ENCODE assay signal across 22 mouse cellular contexts in the genomic region with DNA sequence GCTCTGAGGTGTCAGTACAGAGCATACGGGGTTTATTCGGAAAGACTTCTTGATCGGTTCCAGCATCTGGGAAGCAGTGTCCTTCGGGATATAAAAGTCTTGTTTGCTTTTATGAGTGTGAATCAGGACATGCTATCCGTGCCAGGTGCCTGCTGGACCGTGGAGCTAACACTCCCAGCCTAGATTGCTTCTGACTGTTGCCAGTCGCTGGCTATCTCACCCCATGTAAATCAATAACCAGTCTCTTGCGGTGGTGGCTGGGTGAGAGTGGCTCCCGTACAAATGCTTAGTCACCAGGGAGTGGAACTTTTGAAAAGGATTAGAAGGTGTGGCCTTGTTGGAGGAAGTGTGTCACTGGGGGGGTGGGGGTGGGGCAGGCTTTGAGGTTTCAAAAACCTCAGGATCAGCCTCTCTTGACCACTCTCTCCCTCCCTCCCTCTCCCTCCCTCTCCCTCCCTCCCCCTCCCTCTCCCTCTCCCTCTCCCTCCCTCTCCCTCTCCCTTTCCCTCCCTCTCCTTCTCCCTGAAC. TPM values are rescaled to one million over a fixed set of nuclear protein-coding genes. Genes with fewer than 3 reads are reported as not detected.
DNase-seq lines count a peak whose midpoint lies in the region; ATAC-seq and TF ChIP-seq lines count a peak whose summit lies in the region.
"Had no signal": no experiment of that assay in that cellular context is flagged by ENCODE, and none has a peak within 500 bp of the region (broad histone marks: within the 10 kb centered on the region; RNA-seq: fewer than 3 reads in every experiment).

No protein-coding gene starts in this region.

- no peak overlapping the region; the same call in 1 of the 2 replicates for H3K27ac ChIP-seq in kidney, postnatal 0 days
- no peak overlapping the region for H3K27ac ChIP-seq in stomach, embryonic 16.5 days (ENCODE audit: low read length)
- H3K27ac ChIP-seq: embryonic facial prominence, embryonic 13.5 days; heart, embryonic 15.5 days; hindbrain, embryonic 15.5 days; liver, embryonic 14.5 days had no signal

- no peaks in the 10 kb centered on the region for H3K27me3 ChIP-seq in Patski
- no peaks in the 10 kb centered on the region for H3K27me3 ChIP-seq in kidney, postnatal 0 days (ENCODE audit: insufficient read depth, low read length)
- no peaks in the 10 kb centered on the region for H3K27me3 ChIP-seq in stomach, embryonic 16.5 days (ENCODE audit: control insufficient read depth, insufficient read depth, low read length)
- H3K27me3 ChIP-seq: embryonic facial prominence, embryonic 13.5 days; heart, embryonic 15.5 days; hindbrain, embryonic 15.5 days had no signal

- H3K4me1 ChIP-seq in kidney, postnatal 0 days (replicated peaks; ENCODE audit: insufficient read depth, low read length): no peaks in the 10 kb centered on the region
- no peaks in the 10 kb centered on the region for H3K4me1 ChIP-seq in stomach, embryonic 16.5 days (ENCODE audit: control insufficient read depth, insufficient read depth, low read length)
- H3K4me1 ChIP-seq: embryonic facial prominence, embryonic 13.5 days; heart, embryonic 15.5 days; hindbrain, embryonic 15.5 days had no signal

- H3K4me3 ChIP-seq in kidney, postnatal 0 days (replicated peaks; ENCODE audit: low read depth, low read length): no peak overlapping the region
- H3K4me3 ChIP-seq in stomach, embryonic 16.5 days (replicated peaks; ENCODE audit: low read length): no peak overlapping the region
- H3K4me3 ChIP-seq: embryonic facial prominence, embryonic 13.5 days; heart, embryonic 15.5 days; hindbrain, embryonic 15.5 days had no signal

- ATAC-seq in Patski: peak; percentile 92
- peak; percentile 80; the same call in 1 of the 2 replicates for ATAC-seq in kidney, postnatal 0 days (replicated peaks; ENCODE audit: low FRiP score, low read depth)
- peak; percentile 66; the same call in 1 of the 2 replicates for ATAC-seq in stomach, embryonic 16.5 days (ENCODE audit: insufficient read depth, low FRiP score)
- ATAC-seq in megakaryocyte progenitor cell, adult 5-6 weeks (replicated peaks; ENCODE audit: poor library complexity): no peak
- ATAC-seq: CD4-positive, CD25-positive, alpha-beta regulatory T cell, adult 4 months; lung, postnatal 0 days; midbrain, embryonic 16.5 days had no signal

- DNase-seq in Patski (ENCODE audit: low read depth, low spot score): peak; percentile 96
- peak; percentile 84 for DNase-seq in kidney, adult 11 months
- DNase-seq in kidney, postnatal 0 days (ENCODE audit: low spot score): peak; percentile 43
- no peak for DNase-seq in thymus, postnatal 25 days
- DNase-seq in heart, postnatal 14 days: no peak
- DNase-seq: adrenal gland, postnatal 25 days; cerebellum, adult 18-20 months; gastrocnemius, postnatal 10 days; heart, adult 18-20 months; right cerebral cortex, adult 18-20 months had no signal

- 37% methylated on average over 9 of the region's 9 CpGs for WGBS in kidney, postnatal 0 days
- WGBS in stomach, embryonic 16.5 days: 65% methylated on average over 9 of the region's 9 CpGs

- CTCF ChIA-PET in Patski (lab: Charles Lee): interaction anchor here (1.3 to 1.8 kb wide), 3 partner anchors 13 to 31 kb away, joined by 3 to 5 read pairs (median 5); a partner anchor contains a TSS

- POLR2A ChIA-PET in Patski (lab: Charles Lee): interaction anchor here (0.5 to 1.0 kb wide), 2 partner anchors 24 to 120 kb away, joined by 3 to 6 read pairs; no protein-coding TSS in a partner anchor

- no peak overlapping the region for H3K4me2 ChIP-seq in kidney, postnatal 0 days (ENCODE audit: low read length)
- H3K4me2 ChIP-seq in stomach, embryonic 16.5 days (ENCODE audit: low read depth, low read length): no peak overlapping the region
- H3K4me2 ChIP-seq: embryonic facial prominence, embryonic 13.5 days; heart, embryonic 15.5 days; hindbrain, embryonic 15.5 days had no signal

- intact Hi-C loops in heart, postnatal 14 days (cut with DNase I): no loop called here

- TF ChIP-seq CTCF in Patski (IDR thresholded peaks at IDR 0.05): no peak
- no peak for TF ChIP-seq CTCF in kidney, postnatal 0 days (IDR thresholded peaks at IDR 0.05; ENCODE audit: low read depth)

- H3K9ac ChIP-seq in kidney, postnatal 0 days (ENCODE audit: low read depth, low read length): no peak overlapping the region
- H3K9ac ChIP-seq in stomach, embryonic 16.5 days (ENCODE audit: low read length): no peak overlapping the region
- H3K9ac ChIP-seq: embryonic facial prominence, embryonic 13.5 days; heart, embryonic 15.5 days; hindbrain, embryonic 15.5 days; liver, embryonic 14.5 days had no signal

- in situ Hi-C loops in Patski (cut with MboI; ENCODE audit: low pct_unique_long_range_greater_than_20kb): loop anchor here (10.0 kb wide), 1 partner anchor 235 kb away; no protein-coding TSS in a partner anchor

- H3K9me3 ChIP-seq in kidney, postnatal 0 days (replicated peaks; ENCODE audit: low read length): no peaks in the 10 kb centered on the region
- no peaks in the 10 kb centered on the region; the same call in 1 of the 2 replicates for H3K9me3 ChIP-seq in stomach, embryonic 16.5 days (replicated peaks; ENCODE audit: control insufficient read depth, low read length)

- no peaks in the 10 kb centered on the region for H3K36me3 ChIP-seq in kidney, postnatal 0 days (ENCODE audit: insufficient read depth, low read length)
- no peaks in the 10 kb centered on the region for H3K36me3 ChIP-seq in stomach, embryonic 16.5 days (ENCODE audit: control insufficient read depth, insufficient read depth, low read length)
- H3K36me3 ChIP-seq: embryonic facial prominence, embryonic 13.5 days; heart, embryonic 15.5 days; hindbrain, embryonic 15.5 days had no signal

RNA-seq across cellular contexts. Expression of a gene that starts 16.9 kb away (rescaled TPM):
- 0.18 TPM for polyA plus RNA-seq in Patski (2021)
- polyA plus RNA-seq in kidney, postnatal 0 days (2015; fragmentation: Nextera tagmentation; extraction: Ambion mirVana): 0.04 and 0.05 TPM in 2 replicates
- 0.21 and 0.31 TPM in 2 replicates for polyA plus RNA-seq in stomach, embryonic 16.5 days (2015; fragmentation: Nextera tagmentation; extraction: Ambion mirVana)
- total RNA-seq in megakaryocyte progenitor cell, adult 5-6 weeks (2015): not detected in 2 replicates
- total RNA-seq in megakaryocyte progenitor cell, adult 5-6 weeks (2017): not detected in 2 replicates
- under 1 TPM; 0.07 to 0.15 TPM for total RNA-seq in heart, postnatal 14 days (2021)
- total RNA-seq: heart, adult 18-20 months; megakaryocyte, adult 5-6 weeks had no signal
- polyA plus RNA-seq: CD4-positive, CD25-positive, alpha-beta regulatory T cell, adult 4 months; hindbrain, embryonic 15.5 days; limb, embryonic 11.5 days; liver, embryonic 14.5 days; midbrain, embryonic 16.5 days; thymus, postnatal 0 days had no signal

RNA-seq across cellular contexts. Expression of a gene that starts 27.8 kb away (rescaled TPM):
- 107 TPM for polyA plus RNA-seq in Patski (2021)
- polyA plus RNA-seq in kidney, postnatal 0 days (2015; fragmentation: Nextera tagmentation; extraction: Ambion mirVana): 62.7 and 65.2 TPM in 2 replicates
- polyA plus RNA-seq in stomach, embryonic 16.5 days (2015; fragmentation: Nextera tagmentation; extraction: Ambion mirVana): 72.3 and 74.1 TPM in 2 replicates
- total RNA-seq in megakaryocyte progenitor cell, adult 5-6 weeks (2015): 20.8 and 21.3 TPM in 2 replicates
- 32.4 and 33.8 TPM in 2 replicates for total RNA-seq in megakaryocyte progenitor cell, adult 5-6 weeks (2017)
- 10 to 100 TPM; 17.8 to 18.9 TPM for total RNA-seq in heart, postnatal 14 days (2021)

RNA-seq across cellular contexts. Expression of a gene that starts 55.7 kb away (rescaled TPM):
- 0.83 TPM for polyA plus RNA-seq in Patski (2021)
- polyA plus RNA-seq in kidney, postnatal 0 days (2015; fragmentation: Nextera tagmentation; extraction: Ambion mirVana): 0.94 and 1.1 TPM in 2 replicates
- polyA plus RNA-seq in stomach, embryonic 16.5 days (2015; fragmentation: Nextera tagmentation; extraction: Ambion mirVana): 14.8 and 19.1 TPM in 2 replicates
- 9.9 and 10.6 TPM in 2 replicates for total RNA-seq in megakaryocyte progenitor cell, adult 5-6 weeks (2015)
- 4.0 and 4.6 TPM in 2 replicates for total RNA-seq in megakaryocyte progenitor cell, adult 5-6 weeks (2017)
- 1 to 10 TPM; 2.2 to 2.8 TPM for total RNA-seq in heart, postnatal 14 days (2021)

Comparison
In these comparisons a context has a peak if more than half of its experiments do, and no peak if none do; other contexts are left out.
1. DNase-seq: peak in Patski (single experiment), kidney, adult 11 months (single experiment) and kidney, postnatal 0 days (single experiment); none in thymus, postnatal 25 days (single experiment) and heart, postnatal 14 days (0 of 2).